Mouse (Mus musculus) neural tube, embryonic 12.5 days (tissue): ENCODE measurements around the gene Gstk1. TPM values are rescaled to one million over a fixed set of nuclear protein-coding genes. Genes with fewer than 3 reads are reported as not detected.
A peak's percentile ranks its signal among the peaks of the same experiment; 100 is the strongest.

Experiments
- ATAC-seq: fragments of 200-750 bp; cut with Nextera tagmentation; 2 replicates; pipeline ENCODE4 v1.8.0; 2017; ENCODE audit warnings: low read depth, mild to moderate bottlenecking, moderate TSS enrichment, moderate library complexity; ENCODE audit not compliant: low FRiP score
- H3K27ac ChIP-seq: fragments of 300-500 bp; sonication (generic); 2 replicates; pipeline ENCODE4 v1.5.1; 2016
- H3K27me3 ChIP-seq: fragments of 300-500 bp; sonication (generic); replicated peaks from 2 replicates; pipeline ENCODE4 v1.6.1; 2016; ENCODE audit warnings: mild to moderate bottlenecking
- H3K36me3 ChIP-seq: fragments of 300-500 bp; sonication (generic); 2 replicates; pipeline ENCODE4 v1.6.1; 2016; ENCODE audit warnings: mild to moderate bottlenecking
- H3K4me1 ChIP-seq: fragments of 300-500 bp; sonication (generic); 2 replicates; pipeline ENCODE4 v1.6.1; 2016
- H3K4me2 ChIP-seq: fragments of 300-500 bp; sonication (generic); replicated peaks from 2 replicates; pipeline ENCODE4 v1.6.1; 2016; ENCODE audit warnings: mild to moderate bottlenecking
- H3K4me3 ChIP-seq: fragments of 300-500 bp; sonication (generic); 2 replicates; pipeline ENCODE4 v1.5.1; 2016
- H3K9ac ChIP-seq: fragments of 300-500 bp; sonication (generic); 2 replicates; pipeline ENCODE4 v1.6.1; 2016; ENCODE audit warnings: mild to moderate bottlenecking
- H3K9me3 ChIP-seq: fragments of 300-500 bp; sonication (generic); 2 replicates; pipeline ENCODE4 v1.6.1; 2016; ENCODE audit warnings: mild to moderate bottlenecking
- WGBS: fragments of 180-500 bp; shearing (Covaris S2); methylation state at CpG from one replicate; pipeline ENCODE4 v1.1.7; 2016; 5-methylcytosine and 5-hydroxymethylcytosine counted together
- polyA plus RNA-seq: library from polyadenylated mRNA; unstranded; fragments of >200 nt; fragmentation: Nextera tagmentation; extraction: Ambion mirVana; gene quantifications from 2 replicates; pipeline ENCODE4 v1.2.1, GENCODE M21; 2016

Gstk1 gene
- 16.3 and 17.3 TPM in 2 replicates for polyA plus RNA-seq

- peaks cover 9% of the 10 kb centered on the region for H3K4me1 ChIP-seq
- H3K9me3 ChIP-seq, result no peaks in the 10 kb centered on the region
- no peaks in the 10 kb centered on the region for H3K36me3 ChIP-seq
- peak within 1 kb of the TSS; percentile 45; the same call in 1 of the 2 replicates for H3K9ac ChIP-seq
- no peaks in the 10 kb centered on the region for H3K27me3 ChIP-seq
- ATAC-seq, result peak; percentile 99
- H3K27ac ChIP-seq, result no peak within 1 kb of the TSS
- H3K4me2 ChIP-seq, result peak within 1 kb of the TSS; percentile 73
- peak within 1 kb of the TSS; percentile 44 for H3K4me3 ChIP-seq
- 3% methylated on average over 28 of the region's 28 CpGs for WGBS
These were observed at the start of gene Gstk1 for GRCm38 (mm10) chr6:42245711-42246353. TSS of gene Gstk1 (plus strand) at chr6:42245935.

GRCm38 (mm10) chr6:42197710-42198109 lies 48.0 kb upstream of the Gstk1 start:
- Histone ChIP-seq H3K27me3 (no peaks in the 10 kb centered on the region), H3K36me3 (no peaks in the 10 kb centered on the region), H3K4me1 (no peaks in the 10 kb centered on the region), H3K4me3 (no peak overlapping the region), H3K9me3 (no peaks in the 10 kb centered on the region), H3K9ac (no peak overlapping the region), H3K27ac (no peak overlapping the region), H3K4me2 (no peak overlapping the region)
- 53% methylated on average over 3 of the region's 3 CpGs for WGBS
- no peak for ATAC-seq

- H3K4me2 ChIP-seq, result no peak overlapping the region
- no peaks in the 10 kb centered on the region for H3K36me3 ChIP-seq
- H3K4me1 ChIP-seq, result no peaks in the 10 kb centered on the region
- no peaks in the 10 kb centered on the region for H3K27me3 ChIP-seq
- no peak overlapping the region for H3K27ac ChIP-seq
- ATAC-seq, result no peak
- H3K9me3 ChIP-seq, result no peaks in the 10 kb centered on the region
- WGBS, result 94% methylated on average over 1 of the region's 1 CpGs
- H3K9ac ChIP-seq, result no peak overlapping the region
- no peak overlapping the region for H3K4me3 ChIP-seq
These were observed 46.2 kb upstream of the Gstk1 start for GRCm38 (mm10) chr6:42199498-42199897.

GRCm38 (mm10) chr6:42215028-42215427 lies 30.7 kb upstream of the Gstk1 start, which contains the start of gene Tas2r144:
TSS of gene Tas2r144 (plus strand) at chr6:42215328.
- no peak for ATAC-seq
- Histone ChIP-seq H3K9ac (no peak within 1 kb of the TSS), H3K4me2 (no peak within 1 kb of the TSS), H3K27ac (no peak within 1 kb of the TSS), H3K27me3 (no peaks in the 10 kb centered on the region), H3K36me3 (no peaks in the 10 kb centered on the region), H3K4me1 (no peaks in the 10 kb centered on the region), H3K4me3 (no peak within 1 kb of the TSS), H3K9me3 (no peaks in the 10 kb centered on the region)
- WGBS, result 90% methylated on average over 2 of the region's 2 CpGs

GRCm38 (mm10) chr6:42222286-42222685 lies 23.4 kb upstream of the Gstk1 start:
- H3K36me3 ChIP-seq, result no peaks in the 10 kb centered on the region
- H3K9me3 ChIP-seq, result no peaks in the 10 kb centered on the region
- no peak overlapping the region for H3K4me2 ChIP-seq
- H3K27me3 ChIP-seq, result no peaks in the 10 kb centered on the region
- no peak for ATAC-seq
- H3K9ac ChIP-seq, result no peak overlapping the region
- 64% methylated on average over 3 of the region's 3 CpGs for WGBS
- no peak overlapping the region for H3K4me3 ChIP-seq
- no peak overlapping the region for H3K27ac ChIP-seq
- H3K4me1 ChIP-seq, result no peaks in the 10 kb centered on the region

GRCm38 (mm10) chr6:42225046-42225445 lies 20.7 kb upstream of the Gstk1 start:
- ATAC-seq, result no peak
- no peaks in the 10 kb centered on the region for H3K4me1 ChIP-seq
- 79% methylated on average over 4 of the region's 4 CpGs for WGBS
- no peaks in the 10 kb centered on the region for H3K9me3 ChIP-seq
- H3K36me3 ChIP-seq, result no peaks in the 10 kb centered on the region
- H3K27ac ChIP-seq, result no peak overlapping the region
- no peak overlapping the region for H3K4me3 ChIP-seq
- no peak overlapping the region for H3K4me2 ChIP-seq
- no peak overlapping the region for H3K9ac ChIP-seq
- H3K27me3 ChIP-seq, result no peaks in the 10 kb centered on the region

- Histone ChIP-seq H3K9ac (no peak overlapping the region), H3K4me2 (no peak overlapping the region), H3K27me3 (no peaks in the 10 kb centered on the region), H3K4me3 (no peak overlapping the region), H3K27ac (no peak overlapping the region), H3K9me3 (no peaks in the 10 kb centered on the region), H3K36me3 (no peaks in the 10 kb centered on the region), H3K4me1 (no peaks in the 10 kb centered on the region)
- ATAC-seq, result peak; percentile 50; the same call in 1 of the 2 replicates
- 34% methylated on average over 17 of the region's 17 CpGs for WGBS
These were observed 18.3 kb upstream of the Gstk1 start for GRCm38 (mm10) chr6:42227240-42228101.

GRCm38 (mm10) chr6:42229610-42230009 lies 16.1 kb upstream of the Gstk1 start:
- Histone ChIP-seq H3K4me3 (no peak overlapping the region), H3K4me1 (no peaks in the 10 kb centered on the region), H3K36me3 (no peaks in the 10 kb centered on the region), H3K4me2 (no peak overlapping the region), H3K27ac (no peak overlapping the region), H3K9ac (no peak overlapping the region), H3K9me3 (no peaks in the 10 kb centered on the region), H3K27me3 (no peaks in the 10 kb centered on the region)
- ATAC-seq, result no peak
- WGBS, result 82% methylated on average over 4 of the region's 4 CpGs

- H3K4me3 ChIP-seq, result no peak overlapping the region
- H3K4me2 ChIP-seq, result no peak overlapping the region
- H3K27ac ChIP-seq, result no peak overlapping the region
- H3K4me1 ChIP-seq, result no peaks in the 10 kb centered on the region
- H3K27me3 ChIP-seq, result no peaks in the 10 kb centered on the region
- no peaks in the 10 kb centered on the region for H3K9me3 ChIP-seq
- no peak overlapping the region for H3K9ac ChIP-seq
- WGBS, result 92% methylated on average over 3 of the region's 3 CpGs
- no peak for ATAC-seq
- no peaks in the 10 kb centered on the region for H3K36me3 ChIP-seq
These were observed 14.5 kb upstream of the Gstk1 start for GRCm38 (mm10) chr6:42231191-42231590.

- H3K36me3 ChIP-seq, result no peaks in the 10 kb centered on the region
- no peaks in the 10 kb centered on the region for H3K9me3 ChIP-seq
- no peaks in the 10 kb centered on the region for H3K27me3 ChIP-seq
- H3K4me1 ChIP-seq, result no peaks in the 10 kb centered on the region
- H3K9ac ChIP-seq, result no peak overlapping the region
- H3K27ac ChIP-seq, result no peak overlapping the region
- no peak for ATAC-seq
- WGBS, result 81% methylated on average over 6 of the region's 6 CpGs
- no peak overlapping the region for H3K4me2 ChIP-seq
- H3K4me3 ChIP-seq, result no peak overlapping the region
These were observed 8.4 kb upstream of the Gstk1 start for GRCm38 (mm10) chr6:42237276-42237805.

GRCm38 (mm10) chr6:42241311-42242045 lies 4.3 kb upstream of the Gstk1 start:
- H3K36me3 ChIP-seq, result no peaks in the 10 kb centered on the region
- H3K9me3 ChIP-seq, result no peaks in the 10 kb centered on the region
- peaks cover 6% of the 10 kb centered on the region for H3K4me1 ChIP-seq
- H3K27ac ChIP-seq, result no peak overlapping the region
- no peaks in the 10 kb centered on the region for H3K27me3 ChIP-seq
- no peak overlapping the region for H3K4me3 ChIP-seq
- H3K4me2 ChIP-seq, result no peak overlapping the region
- WGBS, result 74% methylated on average over 6 of the region's 6 CpGs
- no peak overlapping the region for H3K9ac ChIP-seq
- no peak for ATAC-seq

GRCm38 (mm10) chr6:42247173-42247572 lies 1.4 kb downstream of the Gstk1 start:
- Histone ChIP-seq H3K9ac (no peak overlapping the region), H3K9me3 (no peaks in the 10 kb centered on the region), H3K4me1 (peaks cover 9% of the 10 kb centered on the region), H3K4me3 (0 out of 2 replicates have a peak overlapping the region, but pooled peaks have one; percentile 9), H3K27ac (no peak overlapping the region), H3K27me3 (no peaks in the 10 kb centered on the region), H3K36me3 (no peaks in the 10 kb centered on the region), H3K4me2 (peak overlapping the region; percentile 22; the same call in 1 of the 2 replicates)
- WGBS, result 4% methylated on average over 8 of the region's 8 CpGs
- peak; percentile 30; the same call in 1 of the 2 replicates for ATAC-seq
